Comparison of ENCODE assay signal across 20 mouse cellular contexts in genomic region chr2:32256273-32256672, GRCm38 (mm10). TPM values are rescaled to one million over a fixed set of nuclear protein-coding genes. Genes with fewer than 3 reads are reported as not detected.
DNase-seq lines count a peak whose midpoint lies in the region; ATAC-seq and TF ChIP-seq lines count a peak whose summit lies in the region.
"Had no signal": no experiment of that assay in that cellular context is flagged by ENCODE, and none has a peak within 500 bp of the region (broad histone marks: within the 10 kb centered on the region; RNA-seq: fewer than 3 reads in every experiment).

No protein-coding gene starts in this region.

- no peak overlapping the region for H3K4me3 ChIP-seq in gastrocnemius, adult 2 months
- H3K4me3 ChIP-seq in liver, embryonic 15.5 days (replicated peaks) = no peak overlapping the region
- H3K4me3 ChIP-seq in liver, embryonic 12.5 days = no peak overlapping the region
- H3K4me3 ChIP-seq in brown adipose tissue, adult 24 weeks (ENCODE audit: insufficient read depth, low read depth, low read length) = peak overlapping the region; percentile 4; the same call in 1 of the 2 replicates
- no peak overlapping the region for H3K4me3 ChIP-seq in stomach, postnatal 0 days (ENCODE audit: low read depth, low read length)
- H3K4me3 ChIP-seq: forebrain, embryonic 10.5 days; forebrain, embryonic 13.5 days; heart, adult 2 months; hindbrain, embryonic 12.5 days; hindbrain, embryonic 15.5 days had no signal

- peak; percentile 28; the same call in 1 of the 2 replicates for ATAC-seq in liver, embryonic 15.5 days (ENCODE audit: insufficient read depth)
- ATAC-seq in liver, embryonic 12.5 days = no peak
- ATAC-seq in stomach, postnatal 0 days (ENCODE audit: low FRiP score, low TSS enrichment) = no peak
- ATAC-seq: CD4-positive, CD25-positive, alpha-beta regulatory T cell, adult 4 months; forebrain, embryonic 13.5 days; forebrain, embryonic 16.5 days; intestine, postnatal 0 days had no signal

- intact Hi-C loops in gastrocnemius, adult 2 months (cut with DNase I) = no loop called here

- 73% methylated on average over 11 of the region's 11 CpGs for WGBS in liver, embryonic 15.5 days (ENCODE audit: insufficient replicate concordance)
- 78% methylated on average over 11 of the region's 11 CpGs for WGBS in liver, embryonic 12.5 days (ENCODE audit: insufficient replicate concordance)
- 75% methylated on average over 11 of the region's 11 CpGs for WGBS in stomach, postnatal 0 days

- no peak for TF ChIP-seq CTCF in gastrocnemius, adult 2 months (IDR thresholded peaks at IDR 0.05)
- no peak for TF ChIP-seq CTCF in stomach, postnatal 0 days (IDR thresholded peaks at IDR 0.05; ENCODE audit: low read depth)

- H3K4me2 ChIP-seq in liver, embryonic 15.5 days = no peak overlapping the region; the same call in 1 of the 2 replicates
- H3K4me2 ChIP-seq in liver, embryonic 12.5 days = no peak overlapping the region
- H3K4me2 ChIP-seq in stomach, postnatal 0 days (replicated peaks; ENCODE audit: low read depth) = no peak overlapping the region
- H3K4me2 ChIP-seq: forebrain, embryonic 13.5 days; heart, embryonic 11.5 days; hindbrain, embryonic 12.5 days; hindbrain, embryonic 15.5 days had no signal

- no peaks in the 10 kb centered on the region for H3K9me3 ChIP-seq in liver, embryonic 15.5 days (replicated peaks)
- no peaks in the 10 kb centered on the region for H3K9me3 ChIP-seq in liver, embryonic 12.5 days (replicated peaks)
- H3K9me3 ChIP-seq in stomach, postnatal 0 days (ENCODE audit: control insufficient read depth, low read length) = no peaks in the 10 kb centered on the region
- H3K9me3 ChIP-seq: forebrain, embryonic 10.5 days; forebrain, embryonic 13.5 days; hindbrain, embryonic 12.5 days; hindbrain, embryonic 15.5 days had no signal

- no peak for TF ChIP-seq EP300 in stomach, postnatal 0 days (optimal IDR thresholded peaks at IDR 0.05)

- H3K36me3 ChIP-seq in liver, embryonic 15.5 days (replicated peaks) = peaks cover 61% of the 10 kb centered on the region
- H3K36me3 ChIP-seq in liver, embryonic 12.5 days = peaks cover 68% of the 10 kb centered on the region
- H3K36me3 ChIP-seq in stomach, postnatal 0 days (ENCODE audit: control insufficient read depth, insufficient read depth, low read length) = peaks cover 27% of the 10 kb centered on the region

- DNase-seq in gastrocnemius, adult 2 months = peak; percentile 18
- no peak for DNase-seq in gastrocnemius, adult 18-20 months (ENCODE audit: low spot score)
- peak; percentile 36 for DNase-seq in stomach, postnatal 0 days (ENCODE audit: low spot score)
- DNase-seq in kidney, postnatal 36 days = no peak
- DNase-seq: cerebellum, adult 11 months; cerebellum, adult 2 months; cerebellum, adult 9-11 months; gastrocnemius, postnatal 25 days; heart, adult 2 months had no signal

- no peak overlapping the region for H3K9ac ChIP-seq in liver, embryonic 15.5 days
- H3K9ac ChIP-seq in liver, embryonic 12.5 days = no peak overlapping the region
- no peak overlapping the region for H3K9ac ChIP-seq in stomach, postnatal 0 days (ENCODE audit: low read length)
- H3K9ac ChIP-seq: forebrain, embryonic 13.5 days; hindbrain, embryonic 12.5 days; hindbrain, embryonic 15.5 days had no signal

- H3K27ac ChIP-seq in gastrocnemius, adult 2 months = no peak overlapping the region
- H3K27ac ChIP-seq in liver, embryonic 15.5 days (replicated peaks) = no peak overlapping the region
- H3K27ac ChIP-seq in liver, embryonic 12.5 days = no peak overlapping the region
- H3K27ac ChIP-seq in brown adipose tissue, adult 24 weeks (replicated peaks; ENCODE audit: low read depth, low read length) = peak overlapping the region; percentile 71
- no peak overlapping the region for H3K27ac ChIP-seq in stomach, postnatal 0 days (replicated peaks)
- H3K27ac ChIP-seq: forebrain, embryonic 10.5 days; forebrain, embryonic 13.5 days; heart, adult 2 months; hindbrain, embryonic 12.5 days; hindbrain, embryonic 15.5 days had no signal

- peaks cover 19% of the 10 kb centered on the region for H3K4me1 ChIP-seq in liver, embryonic 15.5 days (replicated peaks)
- H3K4me1 ChIP-seq in liver, embryonic 12.5 days = peaks cover 20% of the 10 kb centered on the region
- H3K4me1 ChIP-seq in brown adipose tissue, adult 24 weeks (ENCODE audit: control insufficient read depth, insufficient read depth, insufficient read length, low read length) = peaks cover 5% of the 10 kb centered on the region
- 0 out of 2 replicates have a peak, but pooled peaks cover 2% of the 10 kb centered on the region for H3K4me1 ChIP-seq in stomach, postnatal 0 days (replicated peaks; ENCODE audit: control insufficient read depth, insufficient read depth)

- H3K27me3 ChIP-seq in liver, embryonic 15.5 days = no peaks in the 10 kb centered on the region
- H3K27me3 ChIP-seq in liver, embryonic 12.5 days (replicated peaks) = no peaks in the 10 kb centered on the region
- H3K27me3 ChIP-seq in stomach, postnatal 0 days (ENCODE audit: control insufficient read depth, insufficient read depth, low read length) = no peaks in the 10 kb centered on the region
- H3K27me3 ChIP-seq: forebrain, embryonic 13.5 days; hindbrain, embryonic 12.5 days; hindbrain, embryonic 15.5 days had no signal

RNA-seq across cellular contexts. Expression of gene Uck1, which starts 3.7 kb away (rescaled TPM):
- total RNA-seq in gastrocnemius, adult 2 months (2021) = 10 to 100 TPM in 1 of 2 experiments, 1 to 10 TPM in 1; 9.8 to 12.9 TPM
- total RNA-seq in gastrocnemius, adult 18-20 months (2021) = 10 to 100 TPM; 11.4 to 11.6 TPM
- polyA plus RNA-seq in liver, embryonic 15.5 days (2015; fragmentation: Nextera tagmentation; extraction: Ambion mirVana) = 24.9 and 33.4 TPM in 2 replicates
- 39.9 and 42.0 TPM in 2 replicates for polyA plus RNA-seq in liver, embryonic 12.5 days (2016; fragmentation: Nextera tagmentation; extraction: Ambion mirVana)
- 292 and 332 TPM in 2 replicates for polyA plus RNA-seq in brown adipose tissue, adult 24 weeks (2012; ENCODE audit: insufficient read depth, insufficient read length, missing spikeins)
- 32.2 and 34.8 TPM in 2 replicates for polyA plus RNA-seq in stomach, postnatal 0 days (2015; fragmentation: Nextera tagmentation; extraction: Ambion mirVana)

RNA-seq across cellular contexts. Expression of gene Pomt1, which starts 19.9 kb away (rescaled TPM):
- 10 to 100 TPM; 11.5 TPM for total RNA-seq in gastrocnemius, adult 2 months (2021)
- total RNA-seq in gastrocnemius, adult 18-20 months (2021) = 10 to 100 TPM; 10.2 to 11.1 TPM
- polyA plus RNA-seq in liver, embryonic 15.5 days (2015; fragmentation: Nextera tagmentation; extraction: Ambion mirVana) = 11.9 and 14.9 TPM in 2 replicates
- polyA plus RNA-seq in liver, embryonic 12.5 days (2016; fragmentation: Nextera tagmentation; extraction: Ambion mirVana) = 19.1 and 20.0 TPM in 2 replicates
- 23.7 and 25.1 TPM in 2 replicates for polyA plus RNA-seq in brown adipose tissue, adult 24 weeks (2012; ENCODE audit: insufficient read depth, insufficient read length, missing spikeins)
- polyA plus RNA-seq in stomach, postnatal 0 days (2015; fragmentation: Nextera tagmentation; extraction: Ambion mirVana) = 6.2 and 6.9 TPM in 2 replicates

RNA-seq across cellular contexts. Expression of gene Golga2, which starts 30.9 kb away (rescaled TPM):
- total RNA-seq in gastrocnemius, adult 2 months (2021) = 10 to 100 TPM; 56.0 to 62.9 TPM
- total RNA-seq in gastrocnemius, adult 18-20 months (2021) = 10 to 100 TPM; 56.7 to 56.9 TPM
- polyA plus RNA-seq in liver, embryonic 15.5 days (2015; fragmentation: Nextera tagmentation; extraction: Ambion mirVana) = 7.9 and 10.2 TPM in 2 replicates
- polyA plus RNA-seq in liver, embryonic 12.5 days (2016; fragmentation: Nextera tagmentation; extraction: Ambion mirVana) = 13.0 and 14.4 TPM in 2 replicates
- 51.9 and 57.6 TPM in 2 replicates for polyA plus RNA-seq in brown adipose tissue, adult 24 weeks (2012; ENCODE audit: insufficient read depth, insufficient read length, missing spikeins)
- polyA plus RNA-seq in stomach, postnatal 0 days (2015; fragmentation: Nextera tagmentation; extraction: Ambion mirVana) = 18.1 and 18.5 TPM in 2 replicates

RNA-seq across cellular contexts. Expression of gene Swi5, which starts 31.6 kb away (rescaled TPM):
- 100 to 1,000 TPM; 118 to 175 TPM for total RNA-seq in gastrocnemius, adult 2 months (2021)
- total RNA-seq in gastrocnemius, adult 18-20 months (2021) = 100 to 1,000 TPM; 143 to 148 TPM
- polyA plus RNA-seq in liver, embryonic 15.5 days (2015; fragmentation: Nextera tagmentation; extraction: Ambion mirVana) = 156 and 158 TPM in 2 replicates
- polyA plus RNA-seq in liver, embryonic 12.5 days (2016; fragmentation: Nextera tagmentation; extraction: Ambion mirVana) = 214 and 218 TPM in 2 replicates
- 679 and 786 TPM in 2 replicates for polyA plus RNA-seq in brown adipose tissue, adult 24 weeks (2012; ENCODE audit: insufficient read depth, insufficient read length, missing spikeins)
- polyA plus RNA-seq in stomach, postnatal 0 days (2015; fragmentation: Nextera tagmentation; extraction: Ambion mirVana) = 254 and 313 TPM in 2 replicates

Comparison
In these comparisons a context has a peak if more than half of its experiments do, and no peak if none do; other contexts are left out.
1. DNase-seq: peak in gastrocnemius, adult 2 months (single experiment) and stomach, postnatal 0 days (single experiment); none in gastrocnemius, adult 18-20 months (single experiment) and kidney, postnatal 36 days (0 of 2).